Mouse (Mus musculus): ENCODE data around the gene Phactr2.
"Not testable (repeated sequence)": the region's sequence is repeated elsewhere in the genome, so short reads cannot be mapped to it uniquely, and the experiment has no call there.

- TF ChIP-seq FLI1 (IDR thresholded peaks at IDR 0.05; ENCODE audit: low read length); GATA1 (IDR thresholded peaks at IDR 0.05; ENCODE audit: borderline replicate concordance, low read length): not testable (repeated sequence)
These were observed 6.1 kb downstream of the Phactr2 start for GRCm38 (mm10) chr10:13468025-13468529.

Data from megakaryocyte, embryonic 14.5 days (primary cell).